Mouse (Mus musculus) thymus, postnatal 25 days (tissue): ENCODE measurements around the gene Tnni3k.
"Not testable (repeated sequence)": the region's sequence is repeated elsewhere in the genome, so short reads cannot be mapped to it uniquely, and the experiment has no call there.

Experiments used
- DNase-seq: peaks from one replicate; pipeline ENCODE4 v3.0.0; 2022

Tnni3k gene

DNA sequence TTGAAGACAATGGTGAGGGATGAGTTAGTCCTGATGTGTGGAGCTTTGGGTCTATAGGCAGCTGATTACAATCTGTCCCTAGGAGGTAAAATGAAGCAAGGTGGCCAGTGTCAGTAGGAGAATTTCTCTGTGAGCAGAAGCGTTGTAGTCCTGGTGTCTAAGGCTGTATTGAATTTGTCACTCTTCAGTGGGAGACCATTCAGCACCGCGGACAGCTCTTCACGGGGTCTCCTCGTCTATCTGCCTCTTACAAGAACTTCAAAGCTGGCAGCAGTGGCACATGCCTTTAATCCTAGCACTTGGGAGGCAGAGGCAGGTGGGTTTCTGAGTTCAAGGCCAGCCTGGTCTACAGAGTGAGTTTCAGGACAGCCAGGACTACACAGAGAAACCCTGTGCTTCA lies 235.5 kb downstream of the Tnni3k start:
- not testable (repeated sequence) for DNase-seq

DNA sequence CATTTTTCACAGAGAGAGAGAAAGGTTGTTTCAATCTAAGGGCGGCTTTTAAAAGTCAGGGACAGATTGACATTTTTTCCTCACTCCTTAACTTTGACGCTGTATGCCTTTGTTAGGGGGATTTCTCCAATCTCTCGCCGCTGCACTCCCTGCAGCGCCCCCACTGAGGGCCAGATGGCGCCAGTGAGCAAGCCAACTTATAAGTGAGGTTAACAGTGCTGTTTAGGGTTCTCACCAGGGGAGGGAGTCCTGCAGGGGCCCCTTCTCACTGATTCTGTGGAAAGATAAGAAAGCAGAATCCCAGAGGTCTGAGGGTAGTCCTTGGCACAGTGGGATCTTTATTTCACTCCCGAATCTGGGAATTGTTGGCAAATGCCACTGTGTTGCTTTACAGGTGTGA lies 237.5 kb downstream of the Tnni3k start:
- DNase-seq, result peak; percentile 3

DNA sequence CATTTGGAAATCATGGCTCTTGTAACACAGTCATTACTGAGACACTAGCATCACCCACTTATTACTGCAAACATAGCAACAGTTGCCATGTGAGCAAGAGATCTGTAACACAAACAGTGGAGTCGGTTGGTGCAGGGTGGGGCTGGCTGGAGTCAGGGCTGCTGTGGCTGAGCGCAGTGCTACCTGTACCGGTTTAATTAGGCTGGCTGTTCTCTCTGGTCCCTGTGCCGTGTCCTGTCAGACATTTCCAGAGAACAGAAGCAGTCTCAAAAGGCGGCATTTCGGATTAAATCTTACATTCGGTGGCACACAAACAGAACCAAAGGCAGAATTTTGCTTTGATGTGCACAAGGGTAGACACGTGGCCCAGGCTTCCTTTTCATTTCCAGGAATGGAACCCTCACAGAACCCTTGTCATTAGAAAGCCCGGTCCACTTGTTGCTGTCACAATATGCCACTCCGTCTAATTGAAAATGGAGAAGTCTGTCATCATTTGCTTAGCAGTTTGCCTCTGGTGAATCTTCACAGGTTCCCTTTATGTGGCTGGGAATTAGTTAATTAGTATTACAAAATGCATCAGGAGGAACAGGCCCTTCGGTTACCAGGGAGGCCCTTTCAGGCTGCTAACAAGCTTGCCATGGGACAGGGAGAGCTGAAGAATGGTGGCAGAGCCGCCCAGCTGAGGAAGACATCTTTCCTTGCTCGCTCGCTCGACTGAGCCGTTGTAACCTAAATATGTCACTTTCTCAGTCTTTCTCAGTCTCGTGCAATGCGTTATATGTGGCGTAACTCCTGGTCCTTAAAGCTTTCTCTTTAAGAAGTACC lies 238.2 kb downstream of the Tnni3k start:
- DNase-seq, result no peak

DNA sequence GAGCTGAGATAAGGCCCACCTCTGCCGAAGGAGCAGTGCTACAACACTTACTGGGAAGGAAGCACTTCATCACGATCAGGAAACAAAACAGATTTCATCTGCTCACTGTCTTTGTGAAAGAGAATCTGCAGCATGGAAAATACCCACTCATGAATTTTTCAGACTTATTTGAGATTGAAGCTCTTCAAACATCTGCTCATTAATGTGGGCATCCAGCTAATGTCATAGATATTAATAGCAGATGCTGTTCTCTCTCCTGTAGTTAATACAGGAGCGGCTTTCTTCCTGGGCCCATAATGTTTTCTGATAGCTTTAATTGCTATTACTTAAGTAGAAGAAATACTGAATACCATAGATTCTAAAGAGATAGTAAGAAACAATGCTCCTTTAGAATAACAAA lies 239.0 kb downstream of the Tnni3k start:
- no peak for DNase-seq

DNA sequence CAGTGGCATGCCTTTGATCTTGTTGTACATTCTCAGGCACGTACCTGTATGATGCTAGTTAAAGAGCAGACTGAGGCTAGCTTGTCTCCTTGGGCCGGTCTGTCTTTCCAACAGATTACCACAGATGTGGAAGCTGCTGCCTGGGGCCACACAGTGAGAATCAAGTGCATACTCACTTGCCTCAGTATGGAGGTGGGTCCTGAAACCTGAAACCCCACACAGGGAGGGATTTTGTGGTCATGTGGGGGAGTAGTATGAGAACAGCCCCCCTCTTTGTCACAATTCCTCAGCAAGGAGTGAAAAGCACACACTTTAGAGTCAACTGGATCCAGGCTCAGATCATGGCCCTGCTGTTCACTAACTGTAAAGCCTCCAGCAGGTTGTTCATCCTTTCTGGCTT lies 239.6 kb downstream of the Tnni3k start:
- DNase-seq, result no peak

DNA sequence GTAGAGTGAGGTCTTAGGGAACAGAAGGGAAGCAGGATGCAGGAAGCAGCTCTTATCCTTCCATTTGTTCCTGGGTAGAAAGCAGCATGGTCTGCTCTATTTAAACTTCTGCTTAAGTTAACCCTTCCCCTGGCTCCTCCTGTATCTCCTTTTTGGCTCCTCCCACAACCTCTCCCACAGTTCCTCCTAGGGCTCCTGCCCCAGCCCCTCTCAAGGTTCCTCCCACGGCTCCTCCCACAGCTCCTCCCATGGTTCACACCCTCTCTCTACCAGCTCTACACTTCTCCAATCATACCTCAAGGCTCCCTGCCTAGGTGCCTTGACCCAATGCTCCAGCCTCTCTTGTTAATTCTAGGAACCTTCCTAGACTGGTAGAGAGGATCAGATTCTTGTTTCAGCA lies 242.3 kb downstream of the Tnni3k start:
- DNase-seq, result no peak

DNA sequence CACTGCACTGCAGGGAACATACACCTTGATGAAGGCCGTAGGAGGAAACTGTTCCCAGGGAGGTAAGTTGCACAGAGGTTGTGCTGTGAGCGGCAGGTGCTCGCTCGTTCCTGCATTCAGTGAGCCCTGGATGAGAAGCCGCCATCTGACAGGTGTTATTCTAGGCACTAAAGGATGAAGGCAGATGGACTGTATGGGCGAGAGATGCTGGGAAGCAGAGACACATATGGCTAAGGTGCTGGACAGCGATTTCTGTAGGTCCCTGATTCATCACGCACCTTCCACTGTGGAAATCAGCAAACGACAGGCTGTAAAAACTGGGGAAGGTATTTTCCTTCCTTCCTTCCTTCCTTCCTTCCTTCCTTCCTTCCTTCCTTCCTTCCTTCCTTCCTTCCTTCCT lies 243.4 kb downstream of the Tnni3k start:
- DNase-seq, result no peak

DNA sequence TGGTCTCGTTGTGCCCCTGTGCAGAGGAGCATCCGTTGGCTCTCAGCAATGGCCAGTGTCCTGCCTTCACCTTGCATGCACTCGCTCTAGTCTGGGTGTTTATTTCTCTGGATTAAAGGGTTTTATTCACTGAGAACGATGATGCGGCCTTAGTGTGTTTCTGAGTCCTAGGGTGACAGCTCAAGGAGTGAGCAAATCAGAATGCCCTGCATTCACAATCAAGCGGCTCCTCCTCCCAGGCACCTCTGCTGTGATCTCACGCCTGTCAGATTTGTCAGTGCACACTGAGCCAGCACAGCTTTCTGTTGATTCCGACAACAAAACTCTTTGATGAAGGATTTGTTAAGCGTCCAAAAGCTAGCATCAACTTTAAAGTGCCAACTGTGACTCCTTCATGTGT lies 243.9 kb downstream of the Tnni3k start:
- no peak for DNase-seq

DNA sequence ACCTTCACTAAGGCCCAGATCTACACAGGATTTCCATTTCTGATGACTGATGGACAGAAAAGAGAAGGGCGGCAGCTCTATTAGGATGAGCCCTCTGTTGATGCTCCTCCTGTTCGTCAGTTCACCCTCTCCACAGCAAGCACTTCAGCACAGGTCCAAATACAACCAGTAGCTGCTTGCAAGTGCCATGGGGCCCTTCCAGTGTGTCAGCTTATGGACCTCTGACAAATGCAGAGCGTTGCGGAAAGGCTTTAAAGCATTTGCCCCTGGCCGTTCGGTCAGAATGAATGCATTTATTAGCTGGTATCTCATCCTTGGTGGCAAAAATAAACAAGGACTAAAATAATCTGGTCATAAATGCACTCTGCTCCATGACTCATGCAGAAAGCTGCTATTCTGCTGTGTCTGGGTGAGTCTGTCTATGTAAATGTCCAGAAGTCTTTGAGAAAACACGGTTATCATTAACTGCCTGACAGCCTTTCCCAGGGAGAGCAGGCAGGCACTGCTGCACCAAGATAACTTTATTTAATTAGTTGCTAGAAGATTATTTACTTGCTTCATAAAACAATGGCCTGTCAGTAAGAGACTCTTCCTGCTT lies 244.8 kb downstream of the Tnni3k start:
- no peak for DNase-seq

DNA sequence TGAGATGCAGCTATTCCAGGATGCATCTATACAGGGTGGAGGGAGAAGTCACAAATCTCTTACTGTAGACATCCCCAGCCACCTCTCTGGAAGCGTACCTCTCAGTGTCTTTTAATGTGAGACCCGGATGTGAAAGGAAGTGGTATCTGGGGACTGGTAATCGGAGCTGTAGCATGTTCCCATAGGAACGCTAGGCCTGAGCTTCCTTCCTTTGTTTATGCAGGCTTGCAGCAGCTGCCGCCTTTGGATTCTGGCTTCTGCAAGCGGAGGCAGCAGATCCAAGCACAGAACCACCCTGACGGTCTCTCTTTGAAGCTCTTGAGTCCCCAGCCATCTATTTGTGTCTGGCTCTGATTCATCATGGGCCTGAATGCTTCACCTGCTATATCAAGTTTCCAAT lies 248.6 kb downstream of the Tnni3k start:
- DNase-seq, result no peak

DNA sequence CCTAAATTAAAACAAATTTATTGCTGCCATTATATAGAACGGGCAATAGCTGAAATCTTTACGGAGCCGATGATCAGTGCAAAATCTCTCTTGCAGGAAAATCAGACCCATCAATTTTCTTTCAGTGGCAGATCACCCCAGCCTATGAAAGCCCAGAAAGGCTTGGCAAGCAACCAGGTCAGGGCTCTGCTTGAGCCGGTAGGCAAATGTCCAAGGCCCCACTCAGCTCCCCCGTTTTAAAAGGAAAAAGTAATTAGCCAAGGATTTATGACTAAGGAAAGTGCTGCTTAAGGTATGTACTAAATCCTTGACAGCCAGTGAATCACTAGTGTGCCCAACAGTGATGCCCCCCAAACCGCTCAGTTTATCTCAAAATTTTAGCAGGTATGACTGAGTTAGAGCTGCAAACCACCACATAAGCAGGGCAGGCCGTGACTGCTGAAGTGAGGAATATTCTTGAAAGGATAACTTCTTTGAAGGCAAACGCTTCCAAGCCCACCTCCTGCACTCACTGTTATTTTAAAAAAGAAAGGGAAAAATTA lies 254.2 kb downstream of the Tnni3k start:
- DNase-seq, result no peak

DNA sequence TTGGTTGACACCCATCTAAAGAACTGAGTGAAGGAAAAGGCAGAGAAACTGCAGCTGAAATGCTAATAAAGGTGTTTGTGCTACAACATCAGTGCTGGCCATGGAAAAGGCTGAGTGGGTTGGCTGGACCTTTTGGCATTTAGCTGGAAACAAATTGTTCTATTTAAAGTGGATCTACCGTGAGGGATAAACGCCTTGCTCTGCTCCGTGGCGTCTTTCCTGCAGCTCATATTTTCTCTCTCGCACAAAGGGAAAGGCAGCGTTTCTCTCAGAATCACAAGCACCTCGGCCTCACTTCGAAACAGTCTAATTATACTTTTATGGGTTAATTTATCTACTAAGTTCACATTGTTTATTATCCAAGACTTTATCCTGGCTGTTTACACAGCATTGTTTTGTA lies 254.8 kb downstream of the Tnni3k start:
- DNase-seq, result no peak

DNA sequence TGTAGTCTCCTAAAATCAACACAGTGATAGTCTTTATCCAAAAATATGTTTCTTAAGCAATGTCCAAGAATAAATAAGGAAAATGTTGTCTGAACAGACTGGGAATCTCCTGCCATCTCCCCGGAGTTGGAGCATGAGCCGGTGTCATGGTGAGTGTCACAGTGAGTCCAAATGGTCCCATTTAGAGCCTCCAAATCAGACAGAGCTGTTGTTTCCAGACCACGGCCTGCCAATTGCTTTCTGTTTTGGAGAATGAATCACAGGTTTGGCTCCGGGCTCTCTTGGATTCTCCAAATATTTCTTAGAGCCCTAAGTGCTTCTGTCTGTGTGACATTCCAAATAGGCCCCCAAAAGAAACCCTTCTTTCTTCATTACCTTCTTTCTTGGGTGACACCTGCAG lies 256.4 kb downstream of the Tnni3k start:
- no peak for DNase-seq

DNA sequence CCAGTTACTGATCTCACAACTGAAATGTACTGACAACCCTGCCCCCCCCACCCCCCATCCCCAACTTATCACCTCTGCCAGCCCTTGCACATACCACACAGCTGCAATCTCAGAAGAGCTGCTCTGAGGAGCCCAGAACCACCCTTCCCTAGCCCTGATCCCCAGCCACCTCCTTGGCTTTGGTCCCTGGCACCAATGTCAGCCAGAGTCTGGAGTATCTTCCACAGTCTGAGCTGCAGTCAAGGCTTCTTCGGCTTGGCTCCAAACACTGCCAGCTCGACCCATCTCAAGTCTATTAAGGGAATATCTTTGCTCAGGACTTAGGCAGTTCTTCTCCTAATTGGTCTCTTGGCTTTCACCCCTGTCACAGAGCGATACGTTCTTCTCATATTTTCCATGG lies 261.6 kb downstream of the Tnni3k start:
- DNase-seq, result no peak

DNA sequence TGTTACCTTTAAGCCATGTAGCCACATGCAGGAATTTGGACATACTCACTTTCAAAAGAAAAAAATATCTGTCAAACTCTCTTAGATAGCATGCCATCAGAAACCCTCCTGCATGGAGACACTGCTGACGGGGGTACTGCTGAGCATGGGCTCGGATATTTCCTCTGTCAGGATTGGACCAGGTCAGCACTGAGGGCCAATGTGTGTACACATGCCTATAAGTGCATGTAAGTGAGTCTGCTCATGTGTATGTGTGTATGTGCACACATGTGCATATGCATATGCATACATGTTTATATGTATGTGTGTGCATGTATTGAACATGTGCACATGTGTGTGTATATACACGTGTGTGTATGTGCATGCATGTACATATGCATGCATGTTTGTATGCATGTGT lies 267.6 kb downstream of the Tnni3k start:
- DNase-seq, result no peak

DNA sequence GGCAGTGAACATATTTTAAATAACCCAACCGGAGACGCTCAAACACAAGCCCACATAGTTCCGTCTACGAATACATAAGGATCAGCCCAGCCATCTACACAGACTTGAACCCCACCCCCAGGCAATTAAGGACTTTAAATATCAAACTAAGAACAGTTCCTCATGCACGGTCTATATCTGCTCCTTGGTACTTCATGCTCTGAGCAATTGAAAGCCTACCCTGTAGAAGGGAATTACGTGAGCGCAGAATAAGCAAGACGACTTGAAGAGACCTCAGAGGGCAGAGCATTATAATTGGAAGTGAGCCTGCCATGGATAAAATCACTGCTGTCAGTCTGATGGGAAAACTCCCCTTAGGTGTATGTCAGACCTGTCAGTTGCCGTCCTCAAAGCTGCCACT lies 268.9 kb downstream of the Tnni3k start:
- no peak for DNase-seq

DNA sequence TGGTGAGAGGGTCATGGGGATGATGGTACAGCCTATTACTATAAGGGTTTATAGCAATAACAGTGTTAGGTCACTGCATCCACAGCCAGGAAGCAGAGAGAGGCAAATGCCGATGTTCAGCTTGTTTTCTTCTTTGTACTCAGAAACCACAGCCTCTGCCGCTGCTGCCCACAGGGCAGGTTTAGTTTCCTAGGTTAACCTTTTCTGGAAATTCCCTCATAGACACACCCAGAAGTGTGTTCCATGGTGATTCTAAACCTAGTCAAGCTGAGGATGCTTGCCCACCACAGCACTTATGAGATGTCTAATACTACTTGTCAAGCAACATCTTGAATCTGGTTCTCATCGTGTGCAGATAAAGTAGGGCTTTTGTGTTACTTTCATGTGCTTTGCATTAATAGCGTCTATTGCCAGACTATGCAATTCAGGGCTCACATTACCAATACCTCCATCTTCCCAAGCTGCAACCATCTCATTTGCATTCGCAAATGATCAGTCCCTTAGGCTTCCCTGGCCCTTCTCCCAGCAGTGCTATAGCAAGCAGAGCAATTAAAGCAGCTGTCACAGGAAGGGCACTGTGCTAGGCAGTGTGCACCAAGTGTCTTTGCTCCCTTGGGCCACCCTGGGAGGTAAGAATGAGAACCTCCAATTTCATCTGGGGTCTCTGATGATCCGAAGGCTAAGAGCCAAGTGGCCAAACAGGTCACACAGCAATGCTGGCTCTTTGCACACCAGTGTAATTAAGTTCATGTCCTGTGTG lies 276.2 kb downstream of the Tnni3k start:
- DNase-seq, result no peak

DNA sequence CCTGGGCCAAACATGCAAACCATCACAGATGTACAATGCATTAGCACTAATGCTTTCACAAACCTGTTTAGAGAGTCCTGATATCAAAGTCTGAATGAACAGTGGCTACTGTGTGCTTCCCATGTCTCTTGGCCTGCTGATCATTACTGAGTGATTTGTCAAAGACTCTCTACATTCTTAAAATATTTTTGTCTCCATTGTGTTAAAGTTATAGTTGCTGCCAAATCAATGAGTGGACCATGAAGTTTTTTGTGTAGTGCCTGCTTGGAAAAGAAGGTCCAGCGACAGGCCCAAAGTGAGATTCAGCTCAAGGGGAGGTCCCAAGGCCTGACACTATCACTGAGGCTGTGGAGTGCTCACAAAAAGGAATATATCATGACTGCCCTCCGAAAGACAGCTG lies 283.6 kb downstream of the Tnni3k start:
- DNase-seq, result no peak

DNA sequence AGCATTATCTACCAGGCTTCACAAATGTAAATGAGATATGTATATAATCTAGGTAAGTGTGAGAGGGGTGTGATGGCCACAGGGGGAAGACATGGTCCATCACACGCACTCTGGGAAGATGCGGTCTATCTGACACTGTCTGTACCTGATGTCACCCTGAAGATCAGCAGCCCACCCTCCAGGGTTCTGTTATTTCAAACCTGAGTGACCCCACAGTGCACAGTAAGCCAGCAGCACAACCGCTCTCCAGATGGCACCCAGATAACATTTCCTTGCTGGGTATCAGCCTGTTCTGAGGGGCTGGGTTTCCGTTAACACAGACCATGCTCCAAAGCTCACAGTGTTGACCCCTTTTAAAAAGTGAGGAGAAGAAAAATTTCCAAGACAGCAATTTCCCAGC lies 288.9 kb downstream of the Tnni3k start:
- DNase-seq, result no peak

DNA sequence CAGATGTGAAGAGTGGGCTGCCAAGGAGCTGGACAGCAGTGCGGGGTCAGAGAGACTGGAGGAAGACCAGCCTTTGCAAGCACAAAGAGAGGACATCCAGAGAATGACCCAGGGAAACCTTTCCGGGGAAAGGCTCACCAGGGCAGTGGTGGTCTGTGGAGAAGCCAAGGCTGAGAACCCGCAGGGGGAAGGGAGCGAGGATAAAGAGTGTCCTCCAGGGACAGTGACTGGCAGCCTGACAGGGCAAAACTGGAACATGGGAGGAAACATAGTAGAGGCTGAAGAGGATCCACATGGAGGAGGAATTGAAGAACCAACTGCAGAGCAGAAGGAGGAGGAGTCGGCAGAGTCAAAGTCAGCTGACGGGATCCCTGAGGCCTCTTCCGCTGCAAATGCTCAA lies 291.1 kb downstream of the Tnni3k start:
- DNase-seq, result no peak

DNA sequence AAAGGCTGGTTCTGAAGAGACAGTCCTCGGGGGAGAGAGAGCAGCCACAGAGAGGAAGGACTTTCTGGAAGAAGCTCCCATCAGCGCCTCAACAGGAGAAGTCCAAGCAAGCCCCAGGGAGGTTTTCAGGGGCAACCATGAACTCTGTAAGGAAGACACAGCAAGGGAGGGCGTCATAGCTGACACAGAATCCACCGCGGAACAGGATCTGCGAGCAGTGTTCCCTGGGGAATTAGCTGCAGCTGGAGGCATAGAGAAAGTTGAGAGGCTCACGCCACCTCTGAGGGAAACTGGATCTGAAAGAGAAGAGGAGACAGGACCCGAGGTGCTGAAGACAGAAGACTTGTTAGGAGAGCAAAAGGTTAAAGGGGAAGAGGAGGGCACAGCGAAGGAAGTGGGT lies 291.8 kb downstream of the Tnni3k start:
- no peak for DNase-seq

DNA sequence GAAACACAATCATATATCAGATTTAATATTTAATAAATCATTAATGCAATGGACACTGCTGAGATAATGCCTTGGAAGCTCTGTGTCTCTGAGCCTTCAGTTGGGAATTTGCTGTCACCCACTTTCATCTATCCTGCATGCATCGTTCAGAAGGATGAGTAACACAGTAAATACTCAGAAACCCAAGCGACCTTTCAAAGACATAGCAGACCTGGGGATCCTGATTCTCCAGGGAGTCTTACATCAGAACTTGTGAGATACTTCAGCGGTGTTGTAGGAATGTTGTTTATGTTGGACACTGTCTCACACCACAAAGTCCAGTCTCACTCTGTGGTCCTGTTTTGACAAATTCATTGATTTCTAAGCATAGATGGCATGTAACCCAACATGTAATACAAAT lies 294.1 kb downstream of the Tnni3k start:
- no peak for DNase-seq

DNA sequence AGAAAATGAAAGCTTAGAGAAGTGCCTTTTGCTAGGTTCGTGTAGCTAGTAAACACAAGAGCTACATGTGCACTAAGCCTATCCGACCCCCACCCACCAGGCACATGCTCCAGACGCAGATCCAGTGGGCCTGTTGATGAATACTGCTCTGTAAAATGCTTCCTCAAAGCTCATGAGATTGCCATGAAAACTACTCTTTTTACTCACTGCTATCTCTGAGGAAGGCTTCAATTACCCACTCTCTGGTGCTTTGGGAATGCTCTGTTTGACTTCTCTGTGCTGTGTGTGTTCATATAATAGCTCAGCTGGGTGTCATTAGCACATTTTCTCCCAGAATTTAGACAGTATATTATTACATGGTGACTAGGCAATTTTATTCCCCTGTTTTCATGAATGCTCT lies 297.1 kb downstream of the Tnni3k start:
- DNase-seq, result no peak

DNA sequence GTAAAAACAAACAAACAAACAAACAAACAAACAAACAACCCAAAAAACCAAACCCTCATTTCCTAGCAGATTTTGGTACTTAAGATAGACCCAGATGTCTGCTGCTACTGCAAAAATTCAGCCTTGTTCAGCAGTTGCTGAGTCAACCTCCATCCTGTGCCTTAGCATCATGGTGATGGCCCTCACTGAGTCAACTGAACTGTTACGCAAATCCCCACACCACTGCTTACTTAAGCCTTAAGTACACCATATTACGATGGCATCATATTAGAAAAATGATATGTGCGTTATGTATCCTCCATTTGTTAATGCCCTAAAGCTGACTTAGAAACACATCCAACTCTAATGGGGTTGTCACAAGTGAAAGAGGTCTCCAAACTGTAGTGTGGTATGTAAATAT lies 300.0 kb downstream of the Tnni3k start:
- no peak for DNase-seq
